Comparison of ENCODE assay signal across 8 mouse cellular contexts in genomic region chr7:35234361-35235245, GRCm38 (mm10). TPM values are rescaled to one million over a fixed set of nuclear protein-coding genes. Genes with fewer than 3 reads are reported as not detected.
DNase-seq lines count a peak whose midpoint lies in the region; ATAC-seq lines count a peak whose summit lies in the region.

No protein-coding gene starts in this region.

- peaks cover 14% of the 10 kb centered on the region for H3K4me1 ChIP-seq in hindbrain, embryonic 15.5 days (replicated peaks)

- DNase-seq in T-cell, adult 2 months (ENCODE audit: low spot score): peak; percentile 96
- peak; percentile 96 to 99 for DNase-seq in cerebellum, postnatal 36 days
- DNase-seq in frontal cortex, postnatal 36 days (ENCODE audit: low spot score in 2 of 2): peak; percentile 99 to 100
- peak; percentile 98 for DNase-seq in left cerebral cortex, adult 11 months (ENCODE audit: low spot score)
- DNase-seq in lung, postnatal 4 days: peak; percentile 97 to 98
- DNase-seq in retina, postnatal 7 days (ENCODE audit: low read depth, low spot score): peak; percentile 95
- peak; percentile 99 for DNase-seq in urinary bladder, adult 2 months (ENCODE audit: low spot score)

- H3K36me3 ChIP-seq in hindbrain, embryonic 15.5 days: no peaks in the 10 kb centered on the region

- H3K4me2 ChIP-seq in hindbrain, embryonic 15.5 days: peak overlapping the region; percentile 58

- H3K27me3 ChIP-seq in hindbrain, embryonic 15.5 days: no peaks in the 10 kb centered on the region

- no peaks in the 10 kb centered on the region for H3K9me3 ChIP-seq in hindbrain, embryonic 15.5 days

- ATAC-seq in hindbrain, embryonic 15.5 days (ENCODE audit: low FRiP score, low read depth): peak; percentile 94

- H3K4me3 ChIP-seq in hindbrain, embryonic 15.5 days: peak overlapping the region; percentile 66

- WGBS in hindbrain, embryonic 15.5 days: under 1% methylated on average over 45 of the region's 45 CpGs

- H3K27ac ChIP-seq in hindbrain, embryonic 15.5 days (replicated peaks): peak overlapping the region; percentile 97

- peak overlapping the region; percentile 59 for H3K9ac ChIP-seq in hindbrain, embryonic 15.5 days

RNA-seq across cellular contexts. Expression of gene Lrp3, which starts 19.3 kb away (rescaled TPM):
- polyA plus RNA-seq in hindbrain, embryonic 15.5 days (2015; fragmentation: Nextera tagmentation; extraction: Ambion mirVana): 28.3 and 30.6 TPM in 2 replicates
- polyA plus RNA-seq in urinary bladder, adult 2 months (2012; rRNA removed): 13.3 and 19.3 TPM in 2 replicates

RNA-seq across cellular contexts. Expression of gene Slc7a10, which starts 48.4 kb away (rescaled TPM):
- polyA plus RNA-seq in hindbrain, embryonic 15.5 days (2015; fragmentation: Nextera tagmentation; extraction: Ambion mirVana): 24.0 and 25.7 TPM in 2 replicates
- polyA plus RNA-seq in urinary bladder, adult 2 months (2012; rRNA removed): 3.7 and 7.7 TPM in 2 replicates

Comparison
In these comparisons a context has a peak if more than half of its experiments do, and no peak if none do; other contexts are left out.
1. Peak in every context shown above with its lines: DNase-seq, ATAC-seq, H3K4me3 ChIP-seq and H3K27ac ChIP-seq.